In genomic region chr10:108448421-108448820, GRCm38 (mm10) we compare ENCODE assay signal across 21 mouse cellular contexts.
DNase-seq lines count a peak whose midpoint lies in the region; ATAC-seq and TF ChIP-seq lines count a peak whose summit lies in the region.
"Had no signal": no experiment of that assay in that cellular context is flagged by ENCODE, and none has a peak within 500 bp of the region (broad histone marks: within the 10 kb centered on the region; RNA-seq: fewer than 3 reads in every experiment).

No protein-coding gene starts in this region.

- no peak for TF ChIP-seq CTCF in midbrain, postnatal 0 days (IDR thresholded peaks at IDR 0.05)
- peak; percentile 27; the same call in 1 of the 2 replicates for TF ChIP-seq CTCF in lung, postnatal 0 days (IDR thresholded peaks at IDR 0.05)

- no peak overlapping the region for H3K4me3 ChIP-seq in heart, embryonic 12.5 days
- H3K4me3 ChIP-seq in midbrain, embryonic 11.5 days (ENCODE audit: low read depth, low read length): no peak overlapping the region
- H3K4me3 ChIP-seq in midbrain, postnatal 0 days (ENCODE audit: low read depth, low read length): no peak overlapping the region
- H3K4me3 ChIP-seq in lung, postnatal 0 days (ENCODE audit: low read depth, low read length): no peak overlapping the region
- H3K4me3 ChIP-seq: embryonic facial prominence, embryonic 15.5 days; forebrain, embryonic 10.5 days; hindbrain, embryonic 12.5 days; limb, embryonic 15.5 days; midbrain, embryonic 13.5 days; myocyte; neural tube, embryonic 15.5 days had no signal

- H3K4me2 ChIP-seq in heart, embryonic 12.5 days: no peak overlapping the region
- H3K4me2 ChIP-seq in midbrain, embryonic 11.5 days: no peak overlapping the region
- H3K4me2 ChIP-seq in midbrain, postnatal 0 days (ENCODE audit: low read depth, low read length, poor library complexity, severe bottlenecking): no peak overlapping the region
- no peak overlapping the region for H3K4me2 ChIP-seq in lung, postnatal 0 days (replicated peaks; ENCODE audit: low read depth, low read length)
- H3K4me2 ChIP-seq: embryonic facial prominence, embryonic 15.5 days; hindbrain, embryonic 12.5 days; limb, embryonic 15.5 days; midbrain, embryonic 13.5 days; neural tube, embryonic 15.5 days had no signal

- H3K27me3 ChIP-seq in heart, embryonic 12.5 days (replicated peaks): no peaks in the 10 kb centered on the region
- no peaks in the 10 kb centered on the region; the same call in 1 of the 2 replicates for H3K27me3 ChIP-seq in midbrain, embryonic 11.5 days (ENCODE audit: control insufficient read depth, insufficient read depth, low read length)
- 0 out of 2 replicates have a peak, but pooled peaks cover 5% of the 10 kb centered on the region for H3K27me3 ChIP-seq in midbrain, postnatal 0 days (ENCODE audit: insufficient read depth, low read length)
- H3K27me3 ChIP-seq in lung, postnatal 0 days (replicated peaks; ENCODE audit: insufficient read depth, low read length): no peaks in the 10 kb centered on the region
- H3K27me3 ChIP-seq: embryonic facial prominence, embryonic 15.5 days; limb, embryonic 15.5 days; neural tube, embryonic 15.5 days had no signal

- H3K4me1 ChIP-seq in heart, embryonic 12.5 days (replicated peaks): peaks cover 43% of the 10 kb centered on the region
- 0 out of 2 replicates have a peak, but pooled peaks cover 2% of the 10 kb centered on the region for H3K4me1 ChIP-seq in midbrain, embryonic 11.5 days (ENCODE audit: control insufficient read depth, insufficient read depth, low read length)
- H3K4me1 ChIP-seq in midbrain, postnatal 0 days (ENCODE audit: insufficient read depth, low read length): no peaks in the 10 kb centered on the region
- peaks cover 14% of the 10 kb centered on the region for H3K4me1 ChIP-seq in lung, postnatal 0 days (ENCODE audit: insufficient read depth, low read depth, low read length)

- no peak overlapping the region for H3K9ac ChIP-seq in heart, embryonic 12.5 days
- H3K9ac ChIP-seq in midbrain, embryonic 11.5 days (ENCODE audit: low read length): no peak overlapping the region
- no peak overlapping the region for H3K9ac ChIP-seq in midbrain, postnatal 0 days (replicated peaks; ENCODE audit: low read length, poor library complexity, severe bottlenecking)
- H3K9ac ChIP-seq in lung, postnatal 0 days (replicated peaks; ENCODE audit: low read depth): no peak overlapping the region
- H3K9ac ChIP-seq: embryonic facial prominence, embryonic 15.5 days; hindbrain, embryonic 12.5 days; limb, embryonic 15.5 days; midbrain, embryonic 13.5 days; neural tube, embryonic 15.5 days had no signal

- no peak for ATAC-seq in heart, embryonic 12.5 days (ENCODE audit: insufficient number of reproducible peaks, low FRiP score)
- no peak for ATAC-seq in midbrain, embryonic 11.5 days (ENCODE audit: low FRiP score)
- ATAC-seq in midbrain, postnatal 0 days (ENCODE audit: low FRiP score): no peak
- ATAC-seq in lung, postnatal 0 days: peak; percentile 34
- ATAC-seq: midbrain, embryonic 13.5 days had no signal

- no peaks in the 10 kb centered on the region for H3K36me3 ChIP-seq in heart, embryonic 12.5 days
- no peaks in the 10 kb centered on the region for H3K36me3 ChIP-seq in midbrain, embryonic 11.5 days (ENCODE audit: control insufficient read depth, insufficient read depth, low read length)
- no peaks in the 10 kb centered on the region for H3K36me3 ChIP-seq in midbrain, postnatal 0 days (ENCODE audit: insufficient read depth, low read length)
- no peaks in the 10 kb centered on the region for H3K36me3 ChIP-seq in lung, postnatal 0 days (ENCODE audit: insufficient read depth, low read length)
- H3K36me3 ChIP-seq: embryonic facial prominence, embryonic 15.5 days; forebrain, embryonic 10.5 days; hindbrain, embryonic 12.5 days; limb, embryonic 15.5 days; midbrain, embryonic 13.5 days; neural tube, embryonic 15.5 days had no signal

- WGBS in heart, embryonic 12.5 days: 57% methylated on average over 11 of the region's 11 CpGs
- WGBS in midbrain, embryonic 11.5 days: 83% methylated on average over 11 of the region's 11 CpGs
- WGBS in midbrain, postnatal 0 days: 82% methylated on average over 11 of the region's 11 CpGs
- WGBS in lung, postnatal 0 days: 41% methylated on average over 11 of the region's 11 CpGs

- no peaks in the 10 kb centered on the region for H3K9me3 ChIP-seq in heart, embryonic 12.5 days (replicated peaks)
- no peaks in the 10 kb centered on the region for H3K9me3 ChIP-seq in midbrain, embryonic 11.5 days (ENCODE audit: control insufficient read depth, low read length)
- H3K9me3 ChIP-seq in midbrain, postnatal 0 days (ENCODE audit: low read length): no peaks in the 10 kb centered on the region
- no peaks in the 10 kb centered on the region for H3K9me3 ChIP-seq in lung, postnatal 0 days (ENCODE audit: low read length)
- H3K9me3 ChIP-seq: embryonic facial prominence, embryonic 15.5 days; forebrain, embryonic 10.5 days; hindbrain, embryonic 12.5 days; limb, embryonic 15.5 days; midbrain, embryonic 13.5 days; neural tube, embryonic 15.5 days had no signal

- peak; percentile 19 for DNase-seq in heart, adult 8-10 months (ENCODE audit: low spot score)
- peak; percentile 26 for DNase-seq in midbrain, embryonic 11.5 days (ENCODE audit: low spot score, missing footprints)
- no peak for DNase-seq in midbrain, postnatal 0 days (ENCODE audit: low spot score)
- peak; percentile 64 for DNase-seq in lung, postnatal 0 days (ENCODE audit: low spot score)
- no peak for DNase-seq in right cerebral cortex, postnatal 25 days
- DNase-seq in frontal cortex, postnatal 36 days (ENCODE audit: low spot score in 2 of 2): no peak
- DNase-seq in T-cell, adult 2 months (ENCODE audit: low spot score): no peak
- DNase-seq: cerebellum, postnatal 10 days; embryo, embryonic 11 days; gastrocnemius, postnatal 10 days; layer of hippocampus, postnatal 36 days; thymus, adult 18-20 months had no signal

- TF ChIP-seq EP300 in lung, postnatal 0 days (IDR thresholded peaks at IDR 0.05): no peak

- no peak overlapping the region for H3K27ac ChIP-seq in heart, embryonic 12.5 days (ENCODE audit: poor library complexity, severe bottlenecking)
- H3K27ac ChIP-seq in midbrain, embryonic 11.5 days (ENCODE audit: low read depth, low read length): no peak overlapping the region
- H3K27ac ChIP-seq in midbrain, postnatal 0 days (ENCODE audit: low read depth, low read length): no peak overlapping the region
- H3K27ac ChIP-seq in lung, postnatal 0 days (ENCODE audit: low read length): peak overlapping the region; percentile 82; the same call in 1 of the 2 replicates
- H3K27ac ChIP-seq: embryonic facial prominence, embryonic 15.5 days; forebrain, embryonic 10.5 days; hindbrain, embryonic 12.5 days; limb, embryonic 15.5 days; macrophage; midbrain, embryonic 13.5 days; neural tube, embryonic 15.5 days had no signal

Comparison
In these comparisons a context has a peak if more than half of its experiments do, and no peak if none do; other contexts are left out.
1. DNase-seq: peak in heart, adult 8-10 months (single experiment), midbrain, embryonic 11.5 days (single experiment) and lung, postnatal 0 days (single experiment); none in midbrain, postnatal 0 days (single experiment), right cerebral cortex, postnatal 25 days (single experiment), frontal cortex, postnatal 36 days (0 of 2) and T-cell, adult 2 months (single experiment).